Mouse (Mus musculus): ENCODE measurements around the gene Rnase12. TPM values are rescaled to one million over a fixed set of nuclear protein-coding genes. Genes with fewer than 3 reads are reported as not detected.
"Not testable (repeated sequence)": the region's sequence is repeated elsewhere in the genome, so short reads cannot be mapped to it uniquely, and the experiment has no call there.

Rnase12 gene
- not detected in 2 replicates for polyA plus RNA-seq (2016; fragmentation: Nextera tagmentation; extraction: Ambion mirVana)

GRCm38 (mm10) chr14:51057401-51057831 lies at the start of gene Rnase12:
Gene Rnase12, minus strand, starts transcription at chr14:51057661.
- Histone ChIP-seq H3K36me3 (no peaks in the 10 kb centered on the region), H3K27ac (replicated peaks) (no peak within 1 kb of the TSS), H3K9me3 (replicated peaks) (no peaks in the 10 kb centered on the region), H3K27me3 (ENCODE audit: low read depth, poor library complexity, severe bottlenecking) (peaks cover 22% of the 10 kb centered on the region; the same call in 1 of the 2 replicates), H3K4me3 (no peak within 1 kb of the TSS), H3K4me1 (peaks cover 27% of the 10 kb centered on the region)
- DNase-seq (ENCODE audit: low spot score) = peak; percentile 9
- 78% methylated on average over 9 of the region's 9 CpGs for WGBS

GRCm38 (mm10) chr14:51106449-51106967 lies 49.0 kb upstream of the Rnase12 start:
- H3K36me3 ChIP-seq = no peaks in the 10 kb centered on the region
- H3K27ac ChIP-seq (replicated peaks) = no peak overlapping the region
- H3K9me3 ChIP-seq (replicated peaks) = no peaks in the 10 kb centered on the region
- DNase-seq (ENCODE audit: low spot score) = no peak
- H3K4me1 ChIP-seq = no peaks in the 10 kb centered on the region
- no peak overlapping the region for H3K4me3 ChIP-seq
- H3K27me3 ChIP-seq (ENCODE audit: low read depth, poor library complexity, severe bottlenecking) = no peaks in the 10 kb centered on the region

GRCm38 (mm10) chr14:51104366-51104765 lies 46.9 kb upstream of the Rnase12 start:
- Histone ChIP-seq H3K9me3 (replicated peaks) (no peaks in the 10 kb centered on the region), H3K36me3 (no peaks in the 10 kb centered on the region), H3K27ac (replicated peaks) (no peak overlapping the region), H3K4me1 (no peaks in the 10 kb centered on the region), H3K27me3 (ENCODE audit: low read depth, poor library complexity, severe bottlenecking) (no peaks in the 10 kb centered on the region), H3K4me3 (no peak overlapping the region)
- 96% methylated on average over 2 of the region's 2 CpGs for WGBS
- DNase-seq (ENCODE audit: low spot score) = no peak

- DNase-seq (ENCODE audit: low spot score) = peak; percentile 61
- Histone ChIP-seq H3K27ac (replicated peaks) (no peak overlapping the region), H3K9me3 (replicated peaks) (no peaks in the 10 kb centered on the region), H3K36me3 (no peaks in the 10 kb centered on the region), H3K4me3 (no peak overlapping the region), H3K4me1 (no peaks in the 10 kb centered on the region), H3K27me3 (ENCODE audit: low read depth, poor library complexity, severe bottlenecking) (no peaks in the 10 kb centered on the region)
- 68% methylated on average over 3 of the region's 3 CpGs for WGBS
Observed at GRCm38 (mm10) chr14:51103217-51103616, 45.8 kb upstream of the Rnase12 start.

- no peak overlapping the region for H3K4me3 ChIP-seq
- 87% methylated on average over 9 of the region's 9 CpGs for WGBS
- H3K27ac ChIP-seq (replicated peaks) = no peak overlapping the region
- no peaks in the 10 kb centered on the region for H3K36me3 ChIP-seq
- H3K4me1 ChIP-seq = no peaks in the 10 kb centered on the region
- H3K9me3 ChIP-seq (replicated peaks) = no peaks in the 10 kb centered on the region
- no peaks in the 10 kb centered on the region for H3K27me3 ChIP-seq (ENCODE audit: low read depth, poor library complexity, severe bottlenecking)
- DNase-seq (ENCODE audit: low spot score) = no peak
Observed at GRCm38 (mm10) chr14:51101284-51101683, 43.8 kb upstream of the Rnase12 start.

- WGBS = 94% methylated on average over 11 of the region's 11 CpGs
- Histone ChIP-seq H3K36me3 (no peaks in the 10 kb centered on the region), H3K27ac (replicated peaks) (no peak overlapping the region), H3K27me3 (ENCODE audit: low read depth, poor library complexity, severe bottlenecking) (no peaks in the 10 kb centered on the region), H3K4me1 (no peaks in the 10 kb centered on the region), H3K9me3 (replicated peaks) (no peaks in the 10 kb centered on the region), H3K4me3 (no peak overlapping the region)
- DNase-seq (ENCODE audit: low spot score) = no peak
Observed at GRCm38 (mm10) chr14:51098921-51099320, 41.5 kb upstream of the Rnase12 start.

GRCm38 (mm10) chr14:51098300-51098699 lies 40.8 kb upstream of the Rnase12 start:
- not testable (repeated sequence) for H3K4me3 ChIP-seq; H3K36me3 ChIP-seq; H3K27ac ChIP-seq (replicated peaks); H3K9me3 ChIP-seq (replicated peaks); H3K27me3 ChIP-seq (ENCODE audit: low read depth, poor library complexity, severe bottlenecking); H3K4me1 ChIP-seq
- 44% methylated on average over 1 of the region's 1 CpGs for WGBS
- peak; percentile 31 for DNase-seq (ENCODE audit: low spot score)

GRCm38 (mm10) chr14:51095736-51096524 lies 38.5 kb upstream of the Rnase12 start:
- Histone ChIP-seq H3K36me3 (no peaks in the 10 kb centered on the region), H3K9me3 (replicated peaks) (no peaks in the 10 kb centered on the region), H3K27ac (replicated peaks) (no peak overlapping the region), H3K27me3 (ENCODE audit: low read depth, poor library complexity, severe bottlenecking) (peaks cover 11% of the 10 kb centered on the region), H3K4me3 (no peak overlapping the region), H3K4me1 (peaks cover 5% of the 10 kb centered on the region; the same call in 1 of the 2 replicates)
- WGBS = 82% methylated on average over 9 of the region's 9 CpGs
- DNase-seq (ENCODE audit: low spot score) = no peak

- peaks cover 11% of the 10 kb centered on the region for H3K27me3 ChIP-seq (ENCODE audit: low read depth, poor library complexity, severe bottlenecking)
- DNase-seq (ENCODE audit: low spot score) = no peak
- no peaks in the 10 kb centered on the region for H3K36me3 ChIP-seq
- peaks cover 7% of the 10 kb centered on the region; the same call in 1 of the 2 replicates for H3K4me1 ChIP-seq
- no peaks in the 10 kb centered on the region for H3K9me3 ChIP-seq (replicated peaks)
- no peak overlapping the region for H3K27ac ChIP-seq (replicated peaks)
- no peak overlapping the region for H3K4me3 ChIP-seq
- 69% methylated on average over 9 of the region's 9 CpGs for WGBS
Observed at GRCm38 (mm10) chr14:51094921-51095320, 37.5 kb upstream of the Rnase12 start.

- Histone ChIP-seq H3K36me3 (no peaks in the 10 kb centered on the region), H3K27me3 (ENCODE audit: low read depth, poor library complexity, severe bottlenecking) (peaks cover 11% of the 10 kb centered on the region), H3K27ac (replicated peaks) (no peak overlapping the region), H3K4me1 (peaks cover 7% of the 10 kb centered on the region; the same call in 1 of the 2 replicates), H3K4me3 (no peak overlapping the region), H3K9me3 (replicated peaks) (no peaks in the 10 kb centered on the region)
- WGBS = 86% methylated on average over 5 of the region's 5 CpGs
- no peak for DNase-seq (ENCODE audit: low spot score)
Observed at GRCm38 (mm10) chr14:51094096-51094875, 36.8 kb upstream of the Rnase12 start.

- WGBS = 36% methylated on average over 3 of the region's 3 CpGs
- no peaks in the 10 kb centered on the region for H3K36me3 ChIP-seq
Observed at GRCm38 (mm10) chr14:51093496-51093895, 36.0 kb upstream of the Rnase12 start.

GRCm38 (mm10) chr14:51092073-51092620 lies 34.7 kb upstream of the Rnase12 start:
- Histone ChIP-seq H3K9me3 (replicated peaks) (no peaks in the 10 kb centered on the region), H3K4me1 (peaks cover 7% of the 10 kb centered on the region; the same call in 1 of the 2 replicates), H3K27me3 (ENCODE audit: low read depth, poor library complexity, severe bottlenecking) (peaks cover 11% of the 10 kb centered on the region), H3K4me3 (no peak overlapping the region), H3K27ac (replicated peaks) (no peak overlapping the region), H3K36me3 (no peaks in the 10 kb centered on the region)
- DNase-seq (ENCODE audit: low spot score) = no peak
- 56% methylated on average over 8 of the region's 8 CpGs for WGBS

More at GRCm38 (mm10) chr14:51093496-51093895, 36.0 kb upstream of the Rnase12 start:
- DNase-seq (ENCODE audit: low spot score) = no peak
- H3K9me3 ChIP-seq (replicated peaks) = no peaks in the 10 kb centered on the region
- no peak overlapping the region for H3K4me3 ChIP-seq
- H3K27ac ChIP-seq (replicated peaks) = no peak overlapping the region
- H3K4me1 ChIP-seq = peaks cover 7% of the 10 kb centered on the region; the same call in 1 of the 2 replicates
- peaks cover 11% of the 10 kb centered on the region for H3K27me3 ChIP-seq (ENCODE audit: low read depth, poor library complexity, severe bottlenecking)

Data from midbrain, embryonic 10.5 days (tissue).